Mouse (Mus musculus) embryonic fibroblast, embryonic 13.5 days (primary cell): ENCODE results near the gene Mpv17l.

ENCODE experiments used
- CTCF ChIP-seq: IDR thresholded peaks from 2 replicates; pipeline ENCODE4 v1.5.1; 2011; ENCODE audit warnings: mild to moderate bottlenecking, control low read depth, low read length, moderate library complexity, borderline replicate concordance; ENCODE audit not compliant: insufficient read depth
- POLR2A ChIP-seq: IDR thresholded peaks from 2 replicates; pipeline ENCODE4 v1.6.1; 2011; ENCODE audit warnings: low read depth, mild to moderate bottlenecking, control low read depth, low read length, moderate library complexity

DNA sequence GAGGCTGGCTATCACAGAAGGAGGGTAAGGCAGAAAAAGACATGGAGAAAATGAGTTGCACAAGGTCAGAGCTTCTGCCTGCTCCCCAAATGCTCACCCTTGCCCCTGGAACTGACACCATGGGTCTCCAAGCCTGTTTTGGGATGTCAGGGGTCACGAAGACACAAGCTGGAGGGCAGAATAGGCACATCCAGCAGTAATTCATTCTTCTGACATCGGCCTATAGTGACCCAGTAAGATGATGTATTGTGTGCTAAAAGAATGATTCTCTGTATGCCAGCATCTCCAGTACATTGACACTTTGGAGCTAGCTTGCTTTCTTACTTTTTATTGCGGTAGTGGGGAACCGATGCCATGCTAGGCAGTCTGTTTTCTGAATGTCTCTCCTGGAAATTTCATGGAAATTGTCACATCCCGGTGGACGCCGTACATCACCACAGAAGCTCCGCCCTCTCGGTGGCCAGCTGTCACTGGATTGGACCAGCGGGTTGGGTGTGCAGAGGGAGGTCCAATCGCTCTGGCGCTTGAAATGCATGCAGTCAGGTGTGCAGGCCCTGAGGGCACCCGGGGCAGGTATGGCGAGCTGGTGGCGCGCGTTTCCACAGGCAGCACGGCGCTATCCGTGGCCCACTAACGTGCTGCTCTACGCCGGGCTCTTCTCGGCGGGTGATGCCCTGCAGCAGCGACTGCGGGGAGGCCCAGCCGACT is 37.3 kb downstream of the Mpv17l start:
- TF ChIP-seq CTCF (no peak), POLR2A (no peak)
